Mouse (Mus musculus) limb, embryonic 15.5 days (tissue): Measurements from ENCODE around the gene Usp32. TPM values are rescaled to one million over a fixed set of nuclear protein-coding genes. Genes with fewer than 3 reads are reported as not detected.

Experiments used
- ATAC-seq: fragments of 200-750 bp; cut with Nextera tagmentation; 2 replicates; pipeline ENCODE4 v1.8.0; 2017; ENCODE audit warnings: low read depth, moderate TSS enrichment; ENCODE audit not compliant: insufficient number of reproducible peaks, low FRiP score, low TSS enrichment
- H3K27ac ChIP-seq: fragments of 300-500 bp; sonication (generic); 2 replicates; pipeline ENCODE4 v1.5.1; 2015; ENCODE audit warnings: moderate library complexity, mild to moderate bottlenecking, inconsistent platforms
- H3K27me3 ChIP-seq: fragments of 300-500 bp; sonication (generic); 2 replicates; pipeline ENCODE4 v1.6.1; 2015; ENCODE audit warnings: inconsistent platforms
- H3K36me3 ChIP-seq: fragments of 300-500 bp; sonication (generic); 2 replicates; pipeline ENCODE4 v1.6.1; 2015; ENCODE audit warnings: inconsistent platforms
- H3K4me1 ChIP-seq: fragments of 300-500 bp; sonication (generic); 2 replicates; pipeline ENCODE4 v1.6.1; 2015; ENCODE audit warnings: inconsistent platforms
- H3K4me2 ChIP-seq: fragments of 300-500 bp; sonication (generic); 2 replicates; pipeline ENCODE4 v1.6.1; 2015; ENCODE audit warnings: mild to moderate bottlenecking, inconsistent platforms
- H3K4me3 ChIP-seq: fragments of 300-500 bp; sonication (generic); 2 replicates; pipeline ENCODE4 v1.5.1; 2015; ENCODE audit warnings: mild to moderate bottlenecking, inconsistent platforms
- H3K9ac ChIP-seq: fragments of 300-500 bp; sonication (generic); 2 replicates; pipeline ENCODE4 v1.6.1; 2015; ENCODE audit warnings: inconsistent platforms
- H3K9me3 ChIP-seq: fragments of 300-500 bp; sonication (generic); 2 replicates; pipeline ENCODE4 v1.6.1; 2016; ENCODE audit warnings: inconsistent platforms
- WGBS: fragments of 180-500 bp; shearing (Covaris S2); methylation state at CpG from one replicate; pipeline ENCODE4 v1.1.7; 2015; 5-methylcytosine and 5-hydroxymethylcytosine counted together
- polyA plus RNA-seq: library from polyadenylated mRNA; unstranded; fragments of >200 nt; fragmentation: Nextera tagmentation; extraction: Ambion mirVana; gene quantifications from 2 replicates; pipeline ENCODE4 v1.2.1, GENCODE M21; 2015

Usp32 gene
- polyA plus RNA-seq, 1 experiment from 2014 or later: 3.8 TPM

GRCm38 (mm10) chr11:84939508-84940053 lies 200.4 kb downstream of the Usp32 start:
- Histone ChIP-seq H3K36me3 (no peaks in the 10 kb centered on the region), H3K4me2 (no peak overlapping the region), H3K4me1 (peaks cover 4% of the 10 kb centered on the region; the same call in 1 of the 2 replicates), H3K27me3 (peaks cover 7% of the 10 kb centered on the region; the same call in 1 of the 2 replicates), H3K4me3 (no peak overlapping the region), H3K27ac (no peak overlapping the region), H3K9me3 (no peaks in the 10 kb centered on the region), H3K9ac (no peak overlapping the region)
- no peak for ATAC-seq
- WGBS: 48% methylated on average over 8 of the region's 8 CpGs

Other genes starting within 250 kb of the Usp32 start
- gene Znhit3, start 223.8 kb downstream of the Usp32 start, polyA plus RNA-seq: 51.1 and 51.6 TPM in 2 replicates
- 0.37 TPM in 1 of 2 replicates, not detected in the other for gene Car4, start 182.4 kb downstream of the Usp32 start, polyA plus RNA-seq
- gene 1700125H20Rik, start 30.2 kb upstream of the Usp32 start, polyA plus RNA-seq: 0.46 and 0.99 TPM in 2 replicates
- 38.8 and 40.0 TPM in 2 replicates for gene Appbp2, start 95.0 kb upstream of the Usp32 start, polyA plus RNA-seq
- 13.3 and 15.4 TPM in 2 replicates for gene Ppm1d, start 171.1 kb upstream of the Usp32 start, polyA plus RNA-seq
- 23.6 and 31.5 TPM in 2 replicates for gene Bcas3, start 213.0 kb upstream of the Usp32 start, polyA plus RNA-seq